Mouse (Mus musculus) heart, adult 11 months (tissue): ENCODE measurements around the gene Scn2a.
"Not testable (repeated sequence)": the region's sequence is repeated elsewhere in the genome, so short reads cannot be mapped to it uniquely, and the experiment has no call there.

Experiments
- DNase-seq: peaks from one replicate; pipeline ENCODE4 v3.0.0; 2022

The Scn2a gene

DNA sequence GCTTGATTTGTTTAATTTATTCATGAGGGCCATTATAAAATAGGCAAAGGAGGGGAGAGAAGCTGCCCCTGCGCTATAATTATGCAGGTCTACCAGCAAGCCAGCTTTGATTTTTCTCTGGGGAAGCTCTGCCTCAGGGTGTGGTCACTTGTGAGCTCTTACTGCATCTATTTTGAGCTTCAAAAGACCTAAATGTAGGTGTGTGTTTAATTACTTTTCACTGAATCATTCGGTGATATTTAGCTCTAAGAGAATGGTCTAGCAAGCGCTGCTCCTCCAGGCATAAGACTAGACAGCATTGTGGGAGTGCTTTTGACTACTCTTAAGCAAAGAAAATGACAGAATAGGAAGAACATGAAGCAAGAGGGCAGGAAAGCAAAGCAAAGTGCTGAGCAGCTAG, 80.6 kb downstream of the Scn2a start:
- no peak for DNase-seq

DNA sequence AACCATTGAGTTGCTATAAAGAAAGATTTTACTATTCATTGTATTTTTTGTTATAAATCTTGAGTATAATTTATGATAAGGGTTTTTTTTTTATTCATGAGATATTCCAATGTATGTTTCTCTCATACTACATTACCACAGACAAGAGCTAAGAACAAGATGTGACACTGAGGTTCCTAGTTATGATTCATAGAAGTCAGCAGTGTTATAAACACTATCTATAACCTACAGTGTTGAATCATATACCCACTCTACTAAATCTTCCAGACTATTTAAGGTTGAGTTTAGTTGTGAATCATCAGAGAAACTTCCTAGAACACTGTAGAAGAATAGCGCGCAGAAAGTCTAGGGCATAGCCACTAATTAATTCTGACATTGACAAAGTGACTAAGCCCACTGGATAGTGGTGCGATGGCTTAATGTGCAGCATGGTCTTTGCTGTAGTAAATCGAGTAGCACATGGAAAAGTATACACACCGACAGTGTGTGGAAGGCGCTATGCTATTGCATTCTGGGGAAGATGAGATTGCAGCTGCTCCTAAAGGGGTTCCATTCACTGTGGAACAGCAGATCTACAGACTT, 101.7 kb downstream of the Scn2a start:
- no peak for DNase-seq

DNA sequence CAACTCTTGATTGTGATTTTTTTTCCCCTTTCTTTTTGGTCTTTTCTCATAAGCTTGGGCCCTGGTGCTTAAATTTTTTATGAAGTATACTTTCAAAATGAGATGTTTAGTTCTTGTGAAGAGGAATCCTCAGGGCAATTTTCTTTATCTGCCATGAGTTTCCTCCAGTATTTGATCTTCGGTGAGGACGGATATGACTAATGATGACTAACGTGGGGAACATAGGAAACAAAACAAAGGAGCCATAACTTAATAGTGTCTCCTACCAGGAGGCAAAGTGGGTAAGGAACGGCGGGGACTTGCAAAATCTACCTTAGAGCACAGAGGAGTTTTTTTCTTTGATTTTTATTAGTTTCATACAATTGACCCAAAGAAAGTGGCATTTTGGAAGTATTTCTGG, 124.8 kb downstream of the Scn2a start:
- no peak for DNase-seq

DNA sequence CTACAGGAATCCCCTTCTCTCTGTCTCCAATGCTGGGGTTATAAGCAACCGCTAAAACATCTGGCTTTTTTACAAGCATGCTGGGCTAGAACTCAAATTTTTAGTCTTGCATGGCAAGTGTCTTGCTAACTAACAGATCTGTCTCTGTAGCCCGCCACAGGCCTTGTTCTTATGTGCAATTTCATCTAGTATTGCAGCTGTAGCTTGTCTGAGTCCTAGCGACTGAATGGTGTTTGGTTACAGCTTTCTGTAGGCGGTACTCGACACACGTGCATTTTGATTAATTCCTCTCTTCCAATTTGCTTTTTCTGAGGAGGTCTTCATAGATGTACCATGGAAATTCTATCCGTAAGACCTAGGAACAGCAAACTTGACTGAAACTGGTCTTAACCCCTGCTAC, 161.9 kb downstream of the Scn2a start:
- no peak for DNase-seq

DNA sequence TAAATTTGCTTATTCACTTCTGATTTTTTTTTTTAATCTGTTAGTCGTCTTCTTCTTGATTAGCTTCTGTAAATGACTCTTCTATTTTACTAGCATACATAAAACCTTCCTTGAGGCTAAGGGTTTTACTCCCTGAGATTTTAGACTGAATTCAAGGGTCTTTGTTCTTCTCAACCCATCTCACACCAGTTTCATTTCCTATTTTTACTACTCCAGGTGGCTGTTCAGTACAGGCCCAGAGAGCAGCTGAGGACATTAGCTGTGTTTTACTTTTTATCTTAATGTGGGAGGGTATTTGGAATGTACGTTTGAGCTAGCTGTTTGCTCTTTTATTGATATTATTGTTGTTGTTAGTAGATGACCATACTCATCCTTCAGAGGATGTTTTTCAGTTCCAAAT, 162.8 kb downstream of the Scn2a start:
- no peak for DNase-seq

DNA sequence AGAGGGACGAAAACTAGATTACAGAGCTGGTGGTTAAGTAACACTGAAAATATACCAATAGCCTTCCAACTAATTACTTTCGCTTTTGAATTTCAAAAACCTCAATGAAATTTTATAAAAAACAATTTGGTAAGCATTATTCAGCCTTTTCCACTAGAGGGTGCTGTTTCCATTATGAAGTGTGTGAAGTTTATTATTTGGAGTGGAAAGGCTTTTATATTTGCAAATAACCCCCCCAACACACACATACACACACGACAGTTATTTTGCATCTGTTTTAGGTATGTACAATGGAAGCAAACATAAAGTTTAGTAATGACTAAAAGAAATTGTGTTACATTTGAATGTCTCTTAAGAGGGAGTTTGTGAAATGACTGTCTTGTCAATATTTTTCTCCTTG, 171.9 kb downstream of the Scn2a start:
- no peak for DNase-seq

DNA sequence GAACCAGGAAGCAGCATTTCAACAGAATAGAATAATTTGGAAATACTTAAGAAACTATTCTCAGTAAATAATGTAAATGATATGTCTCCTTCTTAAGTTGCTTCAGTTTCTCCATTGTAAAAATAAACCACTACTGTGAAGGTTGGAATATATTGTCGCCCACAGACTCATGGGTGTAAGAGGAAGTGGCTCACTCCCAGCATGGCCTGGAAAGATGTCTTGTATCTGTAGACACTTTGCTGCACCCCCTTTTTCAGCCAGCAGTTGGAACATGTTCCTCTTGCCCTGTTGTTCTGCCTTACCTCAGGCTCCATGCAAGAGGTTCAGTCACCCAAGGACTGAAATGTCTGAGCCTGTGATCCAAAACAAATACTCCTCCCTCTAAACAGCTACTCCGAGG, 173.0 kb downstream of the Scn2a start:
- DNase-seq = no peak

DNA sequence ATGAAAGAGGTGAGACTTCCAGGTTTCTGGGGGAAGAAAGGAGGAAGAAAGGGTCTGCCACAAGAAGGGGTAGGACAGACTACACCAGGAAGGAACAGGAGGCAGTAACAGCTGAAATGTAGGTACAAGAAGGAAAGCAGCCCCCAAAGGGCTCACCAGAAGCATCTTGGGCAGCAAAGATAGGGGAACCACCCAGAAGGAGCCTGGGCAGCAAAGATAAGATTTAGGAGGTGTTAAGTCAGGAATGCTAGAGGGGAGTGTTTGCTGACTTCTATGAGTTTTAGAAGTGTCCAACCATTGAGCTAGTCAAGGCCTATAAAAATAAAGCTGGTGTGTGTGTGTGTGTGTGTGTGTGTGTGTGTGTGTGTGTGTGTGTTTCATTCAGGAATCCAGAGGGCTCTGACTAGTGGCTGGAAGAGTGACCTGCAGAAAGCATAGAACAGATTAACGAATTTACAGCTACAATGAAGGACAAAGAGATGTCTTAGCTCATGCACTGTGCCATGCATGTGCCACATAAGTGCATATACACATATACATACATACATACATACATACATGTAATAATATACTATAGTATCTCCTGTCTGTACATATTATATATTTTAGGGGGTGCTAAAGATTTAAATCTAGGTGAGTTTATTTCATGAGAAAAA, 180.6 kb downstream of the Scn2a start:
- no peak for DNase-seq

DNA sequence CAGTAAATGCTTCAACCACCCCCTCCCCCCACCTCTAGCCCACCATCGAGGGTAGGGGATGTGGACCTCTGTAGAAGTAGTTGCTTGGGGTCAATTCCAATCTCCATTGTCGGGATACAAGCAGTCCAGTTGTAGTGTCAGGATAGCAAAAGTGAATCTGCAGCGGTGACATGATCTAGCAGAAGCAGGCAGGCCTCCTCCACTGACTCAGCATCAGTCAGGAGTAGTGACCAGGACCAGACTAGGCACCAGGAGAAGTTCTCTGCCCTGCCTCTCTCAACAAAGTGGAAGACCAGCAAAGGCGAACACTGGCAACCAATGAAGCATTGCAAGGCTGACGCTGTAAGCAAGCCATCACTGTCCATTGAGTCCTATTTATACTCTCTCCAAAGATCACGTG, 186.0 kb downstream of the Scn2a start:
- no peak for DNase-seq

DNA sequence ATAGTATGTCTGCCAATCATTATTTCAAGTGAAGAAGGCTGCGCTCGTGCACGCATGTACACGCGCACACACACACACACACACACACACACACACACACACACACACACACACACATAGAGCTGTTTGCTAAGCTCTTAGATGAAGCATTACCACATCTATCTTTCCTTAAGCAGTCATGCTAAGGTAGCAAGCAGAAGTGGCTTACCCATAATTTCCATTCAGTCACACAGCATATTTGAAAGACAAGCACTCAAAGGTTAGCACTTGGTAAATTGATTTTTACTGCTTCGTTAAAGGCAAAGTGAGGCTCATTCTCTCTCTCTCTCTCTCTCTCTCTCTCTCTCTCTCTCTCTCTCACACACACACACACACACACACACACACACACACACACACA, 190.6 kb downstream of the Scn2a start:
- DNase-seq = not testable (repeated sequence)
